Mouse (Mus musculus) right cerebral cortex, postnatal 36 days (tissue): Measurements from ENCODE around the gene Plxnb2.

Source experiments
- DNase-seq, 2 experiments: peaks; one replicate each; pipeline ENCODE4 v3.0.0; 2022; ENCODE audit warnings: low spot score in 2 of 2, mixed read lengths in 1 of 2

Plxnb2 gene

GRCm38 (mm10) chr15:89128382-89129350 is 51.9 kb downstream of the Plxnb2 start, which contains the start of gene Hdac10:
Hdac10 (minus strand) TSS chr15:89128700.
- DNase-seq = peak; percentile 80 to 83

- DNase-seq = no peak
Measured at GRCm38 (mm10) chr15:89127364-89127940, 53.1 kb downstream of the Plxnb2 start.

GRCm38 (mm10) chr15:89126622-89127021 is 54.0 kb downstream of the Plxnb2 start:
- DNase-seq = no peak

- no peak for DNase-seq
Measured at GRCm38 (mm10) chr15:89125351-89125750, 55.2 kb downstream of the Plxnb2 start.

GRCm38 (mm10) chr15:89124312-89124711 is 56.3 kb downstream of the Plxnb2 start:
- no peak for DNase-seq

GRCm38 (mm10) chr15:89123595-89123994 is 57.0 kb downstream of the Plxnb2 start:
- DNase-seq = peak; percentile 47 to 61

GRCm38 (mm10) chr15:89122649-89123366 is 57.8 kb downstream of the Plxnb2 start, which contains the start of gene Tubgcp6:
Tubgcp6 (minus strand) TSS chr15:89123112.
- DNase-seq = peak; percentile 93 to 94

- DNase-seq = no peak
Measured at GRCm38 (mm10) chr15:89118007-89118406, 62.6 kb downstream of the Plxnb2 start.

GRCm38 (mm10) chr15:89110147-89110546 is 70.4 kb downstream of the Plxnb2 start:
- no peak for DNase-seq

- no peak for DNase-seq
Measured at GRCm38 (mm10) chr15:89106976-89107375, 73.6 kb downstream of the Plxnb2 start.

- DNase-seq = peak in 1 of 2 experiments; percentile 64
Measured at GRCm38 (mm10) chr15:89106073-89106472, 74.5 kb downstream of the Plxnb2 start.
